Mouse (Mus musculus) neural tube, embryonic 14.5 days (tissue): ENCODE results near the gene Ckap5. TPM values are rescaled to one million over a fixed set of nuclear protein-coding genes. Genes with fewer than 3 reads are reported as not detected.

ENCODE experiments used
- ATAC-seq: fragments of 200-750 bp; cut with Nextera tagmentation; 2 replicates; pipeline ENCODE4 v1.8.0; 2017; ENCODE audit warnings: low read depth, mild to moderate bottlenecking, moderate TSS enrichment, moderate library complexity
- H3K27ac ChIP-seq: fragments of 300-500 bp; sonication (generic); 2 replicates; pipeline ENCODE4 v1.5.1; 2014; ENCODE audit warnings: low read depth, mild to moderate bottlenecking, control low read depth, low read length, moderate library complexity, mixed read lengths
- H3K27me3 ChIP-seq: fragments of 300-500 bp; sonication (generic); 2 replicates; pipeline ENCODE4 v1.6.1; 2014; ENCODE audit warnings: low read length; ENCODE audit not compliant: control insufficient read depth, insufficient read depth
- H3K36me3 ChIP-seq: fragments of 300-500 bp; sonication (generic); 2 replicates; pipeline ENCODE4 v1.6.1; 2014; ENCODE audit warnings: low read length, mixed read lengths; ENCODE audit not compliant: control insufficient read depth, insufficient read depth
- H3K4me1 ChIP-seq: fragments of 300-500 bp; sonication (generic); 2 replicates; pipeline ENCODE4 v1.6.1; 2014; ENCODE audit warnings: low read length; ENCODE audit not compliant: control insufficient read depth, insufficient read depth
- H3K4me2 ChIP-seq: fragments of 300-500 bp; sonication (generic); 2 replicates; pipeline ENCODE4 v1.6.1; 2014; ENCODE audit warnings: mild to moderate bottlenecking, low read depth, low read length, control low read depth
- H3K4me3 ChIP-seq: fragments of 300-500 bp; sonication (generic); 2 replicates; pipeline ENCODE4 v1.5.1; 2014; ENCODE audit warnings: low read depth, low read length, control low read depth, mixed read lengths
- H3K9ac ChIP-seq: fragments of 300-500 bp; sonication (generic); replicated peaks from 2 replicates; pipeline ENCODE4 v1.6.1; 2014; ENCODE audit warnings: low read depth, mild to moderate bottlenecking, control low read depth, low read length, mixed read lengths
- H3K9me3 ChIP-seq: fragments of 300-500 bp; sonication (generic); 2 replicates; pipeline ENCODE4 v1.6.1; 2016; ENCODE audit warnings: low read length; ENCODE audit not compliant: control insufficient read depth
- WGBS: fragments of 180-500 bp; shearing (Covaris S2); extraction: QIAGEN DNeasy Blood & Tissue Kit; methylation state at CpG from one replicate; pipeline ENCODE4 v1.1.7; 2014; 5-methylcytosine and 5-hydroxymethylcytosine counted together
- polyA plus RNA-seq: library from polyadenylated mRNA; unstranded; fragments of >200 nt; fragmentation: Nextera tagmentation; extraction: Ambion mirVana; gene quantifications from 2 replicates; pipeline ENCODE4 v1.2.1, GENCODE M21; 2014

Ckap5 gene
- polyA plus RNA-seq, 1 experiment from 2014 or later, result 123 TPM

- Histone ChIP-seq H3K4me3 (no peak overlapping the region), H3K27ac (no peak overlapping the region), H3K27me3 (no peaks in the 10 kb centered on the region), H3K36me3 (0 out of 2 replicates have a peak, but pooled peaks cover 3% of the 10 kb centered on the region), H3K9ac (no peak overlapping the region), H3K4me2 (no peak overlapping the region), H3K4me1 (no peaks in the 10 kb centered on the region), H3K9me3 (no peaks in the 10 kb centered on the region)
- no peak for ATAC-seq
- 92% methylated on average over 8 of the region's 8 CpGs for WGBS
Measured at GRCm38 (mm10) chr2:91498093-91498719, 28.4 kb upstream of the Ckap5 start.

- Histone ChIP-seq H3K9ac (no peak overlapping the region), H3K4me3 (no peak overlapping the region)
Measured at GRCm38 (mm10) chr2:91508076-91508475, 18.5 kb upstream of the Ckap5 start.

DNA sequence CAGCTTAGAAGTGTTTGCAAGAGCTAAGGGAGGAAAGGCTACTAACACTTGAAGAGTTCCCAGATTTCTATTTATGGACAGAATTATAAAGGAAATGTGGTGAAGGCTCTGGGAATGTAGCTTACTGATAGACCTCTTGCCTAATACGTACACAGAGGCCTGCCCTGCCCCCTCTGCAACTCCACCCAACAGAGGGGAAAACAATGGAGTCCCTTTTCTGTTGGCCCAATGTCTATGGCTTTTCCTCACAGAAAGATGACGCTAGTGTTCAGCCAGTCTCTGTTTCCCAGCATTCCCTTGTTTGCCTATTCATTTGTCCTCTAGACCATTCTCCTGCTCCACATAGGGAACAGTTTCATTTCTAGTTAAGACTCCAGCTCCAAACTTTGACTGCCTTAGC lies 9.4 kb upstream of the Ckap5 start:
- 11% methylated on average over 2 of the region's 2 CpGs for WGBS
- Histone ChIP-seq H3K4me2 (no peak overlapping the region), H3K27me3 (no peaks in the 10 kb centered on the region), H3K9me3 (no peaks in the 10 kb centered on the region), H3K36me3 (no peaks in the 10 kb centered on the region), H3K4me1 (no peaks in the 10 kb centered on the region), H3K4me3 (no peak overlapping the region), H3K27ac (no peak overlapping the region), H3K9ac (no peak overlapping the region)
- ATAC-seq, result no peak

More at GRCm38 (mm10) chr2:91508076-91508475, 18.5 kb upstream of the Ckap5 start:
- no peaks in the 10 kb centered on the region for H3K9me3 ChIP-seq
- ATAC-seq, result no peak
- no peaks in the 10 kb centered on the region for H3K27me3 ChIP-seq
- H3K4me2 ChIP-seq, result no peak overlapping the region
- 0 out of 2 replicates have a peak, but pooled peaks cover 4% of the 10 kb centered on the region for H3K36me3 ChIP-seq
- no peaks in the 10 kb centered on the region for H3K4me1 ChIP-seq
- no peak overlapping the region for H3K27ac ChIP-seq
- WGBS, result 94% methylated on average over 8 of the region's 8 CpGs

GRCm38 (mm10) chr2:91527147-91527486 lies 555 bp downstream of the Ckap5 start:
- WGBS, result 0% methylated on average over 15 of the region's 15 CpGs
- peak overlapping the region; percentile 95 for H3K9ac ChIP-seq
- peak; percentile 80 for ATAC-seq
- H3K27me3 ChIP-seq, result no peaks in the 10 kb centered on the region
- H3K9me3 ChIP-seq, result no peaks in the 10 kb centered on the region
- peaks cover 3% of the 10 kb centered on the region; the same call in 1 of the 2 replicates for H3K4me1 ChIP-seq
- peak overlapping the region; percentile 96 for H3K4me3 ChIP-seq
- no peaks in the 10 kb centered on the region for H3K36me3 ChIP-seq
- H3K27ac ChIP-seq, result peak overlapping the region; percentile 85
- H3K4me2 ChIP-seq, result peak overlapping the region; percentile 76

DNA sequence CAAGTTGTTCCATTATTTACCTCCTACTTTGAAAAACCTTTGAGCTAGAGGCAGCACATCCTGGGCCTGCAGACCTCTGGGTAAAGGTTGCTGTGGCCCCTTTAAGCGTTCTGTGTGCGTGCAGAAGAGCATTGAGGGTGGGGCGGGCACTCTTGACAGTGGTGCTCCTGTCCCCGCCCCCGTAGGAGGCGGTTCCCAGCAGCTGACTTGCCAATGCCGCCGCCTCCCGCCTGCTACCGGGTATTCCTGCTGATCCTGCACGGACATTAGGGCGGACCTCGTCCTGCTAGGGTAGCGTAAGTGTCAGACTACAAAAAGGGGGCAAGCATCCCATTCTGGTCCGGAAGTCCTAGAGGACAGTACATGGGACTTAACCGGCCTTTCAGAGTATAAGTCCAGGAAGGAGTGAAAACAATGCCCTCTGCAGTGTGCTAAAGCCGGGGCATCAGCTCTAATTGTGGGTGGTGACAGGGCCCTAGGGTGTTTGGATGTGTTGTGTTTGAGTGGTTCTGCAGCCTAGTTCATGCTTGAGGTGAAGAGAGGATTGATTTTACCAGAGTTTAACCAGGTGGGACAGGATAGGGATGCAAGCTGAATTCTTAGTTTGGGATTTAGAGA lies 11.1 kb downstream of the Ckap5 start:
- Histone ChIP-seq H3K4me3 (peak overlapping the region; percentile 27), H3K9ac (peak overlapping the region; percentile 32; the same call in 1 of the 2 replicates), H3K36me3 (no peaks in the 10 kb centered on the region), H3K4me2 (peak overlapping the region; percentile 42), H3K4me1 (no peaks in the 10 kb centered on the region; the same call in 1 of the 2 replicates), H3K27me3 (no peaks in the 10 kb centered on the region), H3K27ac (no peak overlapping the region), H3K9me3 (no peaks in the 10 kb centered on the region)
- peak; percentile 89 for ATAC-seq
- WGBS, result 4% methylated on average over 17 of the region's 17 CpGs

DNA sequence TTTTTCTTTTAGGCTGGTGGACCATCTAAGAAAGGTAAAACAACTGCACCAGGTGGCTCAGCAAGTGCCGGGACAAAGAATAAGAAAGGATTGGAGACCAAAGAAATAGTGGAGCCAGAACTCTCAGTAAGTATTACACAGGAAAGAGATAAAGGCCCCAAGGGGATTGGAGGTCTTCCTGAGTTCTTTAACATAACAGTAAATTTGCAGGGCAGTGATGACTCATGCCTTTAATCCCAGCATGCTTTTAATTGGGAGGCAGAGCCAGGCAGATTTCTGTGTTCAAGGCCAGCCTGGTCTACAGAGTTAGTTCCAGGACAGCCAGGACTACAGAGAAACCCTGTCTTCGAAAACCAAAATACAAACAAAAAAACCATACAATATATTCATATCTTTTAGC lies 41.6 kb downstream of the Ckap5 start:
- no peaks in the 10 kb centered on the region for H3K9me3 ChIP-seq
- no peak overlapping the region for H3K4me3 ChIP-seq
- peaks cover 57% of the 10 kb centered on the region for H3K36me3 ChIP-seq
- H3K27me3 ChIP-seq, result no peaks in the 10 kb centered on the region
- no peak for ATAC-seq
- no peak overlapping the region for H3K4me2 ChIP-seq
- no peak overlapping the region for H3K27ac ChIP-seq
- no peak overlapping the region for H3K9ac ChIP-seq
- H3K4me1 ChIP-seq, result no peaks in the 10 kb centered on the region
- WGBS, result 95% methylated on average over 2 of the region's 2 CpGs

DNA sequence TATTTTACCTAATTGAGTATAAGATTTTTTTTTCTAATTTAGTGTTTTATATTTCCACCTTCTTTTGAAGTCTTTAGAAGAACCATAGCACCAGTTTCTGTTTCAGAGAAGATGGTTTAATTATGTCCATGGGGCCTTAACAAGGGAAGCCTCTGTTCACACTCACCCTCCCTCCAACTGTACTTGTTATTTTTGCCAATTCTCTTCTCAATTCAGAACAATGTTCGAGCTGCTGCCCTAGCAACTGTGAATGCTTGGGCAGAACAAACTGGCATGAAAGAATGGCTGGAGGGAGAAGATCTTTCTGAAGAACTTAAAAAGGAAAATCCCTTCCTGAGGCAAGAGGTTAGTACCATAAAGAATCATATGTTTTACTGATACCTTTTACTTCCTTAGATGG lies 54.3 kb downstream of the Ckap5 start:
- no peak overlapping the region for H3K27ac ChIP-seq

GRCm38 (mm10) chr2:91586242-91586641 lies 59.7 kb downstream of the Ckap5 start:
- no peaks in the 10 kb centered on the region for H3K4me1 ChIP-seq
- 97% methylated on average over 1 of the region's 1 CpGs for WGBS
- no peak overlapping the region for H3K4me2 ChIP-seq
- H3K9me3 ChIP-seq, result no peaks in the 10 kb centered on the region
- H3K36me3 ChIP-seq, result peaks cover 37% of the 10 kb centered on the region
- no peak overlapping the region for H3K4me3 ChIP-seq
- H3K9ac ChIP-seq, result no peak overlapping the region
- H3K27ac ChIP-seq, result no peak overlapping the region
- no peak for ATAC-seq
- H3K27me3 ChIP-seq, result no peaks in the 10 kb centered on the region

More for the DNA sequence above, 54.3 kb downstream of the Ckap5 start:
- Histone ChIP-seq H3K27me3 (no peaks in the 10 kb centered on the region), H3K4me1 (no peaks in the 10 kb centered on the region), H3K9ac (no peak overlapping the region), H3K36me3 (peaks cover 42% of the 10 kb centered on the region), H3K4me3 (no peak overlapping the region), H3K4me2 (no peak overlapping the region), H3K9me3 (no peaks in the 10 kb centered on the region)
- ATAC-seq, result no peak
- 80% methylated on average over 1 of the region's 1 CpGs for WGBS

- Histone ChIP-seq H3K36me3 (peaks cover 71% of the 10 kb centered on the region), H3K4me3 (no peak overlapping the region), H3K4me2 (no peak overlapping the region), H3K27me3 (no peaks in the 10 kb centered on the region), H3K27ac (no peak overlapping the region), H3K9ac (no peak overlapping the region), H3K9me3 (no peaks in the 10 kb centered on the region), H3K4me1 (no peaks in the 10 kb centered on the region)
- WGBS, result 98% methylated on average over 4 of the region's 4 CpGs
- no peak for ATAC-seq
Measured at GRCm38 (mm10) chr2:91600475-91600874, 73.9 kb downstream of the Ckap5 start.
